Mouse (Mus musculus) C2C12 (cell line): ENCODE data around the gene Tmem120a. TPM values are rescaled to one million over a fixed set of nuclear protein-coding genes. Genes with fewer than 3 reads are reported as not detected.
A peak's percentile ranks its signal among the peaks of the same experiment; 100 is the strongest.

ENCODE experiments used
- H3K27me3 ChIP-seq: one replicate; pipeline ENCODE4 v1.6.1; 2011; ENCODE audit not compliant: control insufficient read depth, insufficient read depth, insufficient read length
- H3K36me3 ChIP-seq: one replicate; pipeline ENCODE4 v1.6.1; 2011; ENCODE audit not compliant: control insufficient read depth, insufficient read depth
- H3K4me3 ChIP-seq: one replicate; pipeline ENCODE4 v1.5.1; 2011; ENCODE audit warnings: mild to moderate bottlenecking, control low read depth; ENCODE audit not compliant: poor library complexity, insufficient read depth, severe bottlenecking
- H3K79me2 ChIP-seq: one replicate; pipeline ENCODE4 v1.6.1; 2011; ENCODE audit not compliant: control insufficient read depth, insufficient read depth
- H3K79me3 ChIP-seq: one replicate; pipeline ENCODE4 v1.6.1; 2011; ENCODE audit warnings: low read depth, control low read depth
- H3ac ChIP-seq: one replicate; pipeline ENCODE3; 2011; ENCODE audit warnings: low read depth; ENCODE audit not compliant: control insufficient read depth, insufficient read length
- CEBPB ChIP-seq: IDR thresholded peaks from one replicate; pipeline ENCODE4 v1.6.1; 2011; ENCODE audit warnings: low read depth, mild to moderate bottlenecking, control low read depth, moderate library complexity
- CTCF ChIP-seq: IDR thresholded peaks from one replicate; pipeline ENCODE4 v1.5.1; 2011; ENCODE audit not compliant: control insufficient read depth, insufficient read depth, insufficient read length
- FOSL1 ChIP-seq: IDR thresholded peaks from one replicate; pipeline ENCODE4 v1.8.0; 2011; ENCODE audit warnings: mild to moderate bottlenecking, low read length; ENCODE audit not compliant: poor library complexity, insufficient read depth, severe bottlenecking
- MAX ChIP-seq: IDR thresholded peaks from one replicate; pipeline ENCODE4 v1.6.1; 2011; ENCODE audit warnings: mild to moderate bottlenecking, control low read depth
- MYOD1 ChIP-seq: IDR thresholded peaks from one replicate; pipeline ENCODE4 v1.6.1; 2011; ENCODE audit warnings: low read depth; ENCODE audit not compliant: control insufficient read depth, insufficient read length
- MYOG ChIP-seq: IDR thresholded peaks from one replicate; pipeline ENCODE4 v1.6.1; 2011; ENCODE audit not compliant: control insufficient read depth, insufficient read length; ENCODE audit errors: extremely low read depth
- USF1 ChIP-seq: IDR thresholded peaks from one replicate; pipeline ENCODE4 v1.6.1; 2011; ENCODE audit warnings: low read depth, mild to moderate bottlenecking, control low read depth, moderate library complexity
- polyA plus RNA-seq: library from polyadenylated mRNA; unstranded; fragments of >200 nt; fragmentation: generic; extraction: Trizol; gene quantifications from one replicate; pipeline ENCODE4 v1.2.1, GENCODE M21; 2012; ENCODE audit warnings: missing spikeins

The Tmem120a gene
- polyA plus RNA-seq, 1 experiment, result 75.2 TPM

DNA sequence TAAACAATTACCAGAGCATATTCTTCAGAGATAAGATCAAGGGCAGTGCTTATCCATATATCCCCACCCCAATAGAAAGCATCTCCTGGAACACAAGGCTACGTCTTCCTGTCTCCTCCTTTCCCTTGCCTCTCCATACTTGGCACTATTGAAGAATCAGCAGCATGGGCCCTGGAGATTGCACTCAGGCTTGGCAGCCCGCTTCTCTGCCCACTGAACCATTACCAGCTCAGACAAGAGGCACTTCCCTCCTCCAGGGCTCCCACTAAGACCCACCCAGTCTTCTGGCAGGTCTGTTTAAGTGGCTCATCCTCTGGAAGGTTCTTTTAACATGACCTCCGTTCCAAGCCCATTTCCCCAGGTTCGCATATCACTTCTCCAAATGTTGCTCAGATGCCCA lies 32.3 kb upstream of the Tmem120a start:
- Histone ChIP-seq H3K79me3 (peaks cover 29% of the 10 kb centered on the region), H3K36me3 (peaks cover 1% of the 10 kb centered on the region), H3ac (no peak overlapping the region), H3K79me2 (peaks cover 32% of the 10 kb centered on the region), H3K4me3 (no peak overlapping the region), H3K27me3 (no peaks in the 10 kb centered on the region)
- TF ChIP-seq MYOD1 (no peak), FOSL1 (no peak), MAX (no peak), CEBPB (no peak), CTCF (no peak), MYOG (no peak), USF1 (no peak)

DNA sequence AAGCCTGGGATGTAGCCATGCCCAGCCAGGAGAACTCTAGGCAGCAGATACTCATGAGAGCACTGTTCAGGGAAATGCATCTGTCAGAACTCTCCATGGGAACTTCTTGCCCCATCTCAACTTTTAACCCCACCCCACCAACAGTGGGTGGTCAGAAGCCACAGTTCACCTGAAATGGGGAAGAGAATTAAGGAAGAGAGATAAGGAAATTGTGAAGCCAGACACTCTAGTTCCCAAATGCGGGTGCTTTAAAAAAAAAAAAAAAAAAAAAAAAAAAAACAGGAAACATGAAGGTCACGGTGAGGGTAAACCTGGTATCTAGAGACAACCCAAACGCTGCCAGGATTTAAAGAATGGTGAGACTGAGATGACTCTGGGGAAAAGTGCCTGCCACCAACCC lies 28.3 kb upstream of the Tmem120a start:
- Histone ChIP-seq H3K4me3 (no peak overlapping the region), H3ac (no peak overlapping the region), H3K79me2 (no peaks in the 10 kb centered on the region), H3K36me3 (no peaks in the 10 kb centered on the region), H3K27me3 (peaks cover 9% of the 10 kb centered on the region), H3K79me3 (no peaks in the 10 kb centered on the region)
- no peak for TF ChIP-seq CTCF
- TF ChIP-seq MYOD1, result no peak
- TF ChIP-seq CEBPB, result no peak
- no peak for TF ChIP-seq MAX
- no peak for TF ChIP-seq USF1
- no peak for TF ChIP-seq FOSL1
- TF ChIP-seq MYOG, result no peak

DNA sequence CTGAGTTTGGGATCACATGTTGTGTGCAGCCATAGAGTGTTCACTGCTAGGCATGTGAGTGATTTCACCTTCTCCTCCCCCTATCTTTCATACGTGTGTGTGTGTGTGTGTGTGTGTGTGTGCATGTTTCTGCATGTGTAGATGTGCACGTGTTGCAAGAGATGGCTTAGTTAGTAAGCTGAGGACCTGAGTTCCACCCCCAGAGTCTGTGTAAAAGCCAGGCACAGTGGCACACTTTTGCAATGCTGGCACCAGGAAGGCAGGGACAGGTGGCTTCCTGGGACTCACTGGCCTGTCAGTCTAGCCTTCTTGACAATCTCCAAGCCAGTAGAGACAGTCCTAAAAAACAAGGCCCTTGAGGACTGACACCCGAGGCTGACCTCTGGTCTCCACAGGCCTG lies 20.7 kb upstream of the Tmem120a start:
- H3K4me3 ChIP-seq, result no peak overlapping the region
- no peak for TF ChIP-seq CEBPB
- no peak for TF ChIP-seq USF1
- TF ChIP-seq MAX, result no peak
- H3K79me2 ChIP-seq, result no peaks in the 10 kb centered on the region
- H3K79me3 ChIP-seq, result no peaks in the 10 kb centered on the region
- H3ac ChIP-seq, result no peak overlapping the region
- no peaks in the 10 kb centered on the region for H3K36me3 ChIP-seq
- peaks cover 5% of the 10 kb centered on the region for H3K27me3 ChIP-seq

DNA sequence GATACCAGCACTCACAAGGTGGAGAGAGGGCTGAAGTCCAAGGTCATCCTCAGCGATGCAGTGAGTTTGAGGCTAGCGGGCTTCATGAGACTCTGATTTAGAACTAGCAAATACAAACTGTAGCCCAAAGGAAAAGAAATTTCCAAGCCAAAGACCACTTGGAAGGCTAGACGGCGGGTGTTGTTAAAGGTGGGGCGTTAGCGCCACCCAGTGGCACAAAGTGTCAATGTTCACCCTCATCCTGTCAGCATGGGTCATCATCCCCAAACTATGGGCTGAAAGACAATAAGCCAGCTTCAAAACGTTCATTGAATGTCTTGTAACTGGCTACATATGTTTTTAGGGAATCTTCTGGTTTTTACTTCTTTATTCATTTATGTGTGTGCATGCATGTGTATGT lies 19.3 kb upstream of the Tmem120a start:
- TF ChIP-seq CTCF (peak; percentile 84), MAX (no peak)
- Histone ChIP-seq H3K79me3 (no peaks in the 10 kb centered on the region), H3K4me3 (no peak overlapping the region), H3K36me3 (no peaks in the 10 kb centered on the region), H3K79me2 (no peaks in the 10 kb centered on the region), H3ac (no peak overlapping the region), H3K27me3 (peaks cover 3% of the 10 kb centered on the region)

DNA sequence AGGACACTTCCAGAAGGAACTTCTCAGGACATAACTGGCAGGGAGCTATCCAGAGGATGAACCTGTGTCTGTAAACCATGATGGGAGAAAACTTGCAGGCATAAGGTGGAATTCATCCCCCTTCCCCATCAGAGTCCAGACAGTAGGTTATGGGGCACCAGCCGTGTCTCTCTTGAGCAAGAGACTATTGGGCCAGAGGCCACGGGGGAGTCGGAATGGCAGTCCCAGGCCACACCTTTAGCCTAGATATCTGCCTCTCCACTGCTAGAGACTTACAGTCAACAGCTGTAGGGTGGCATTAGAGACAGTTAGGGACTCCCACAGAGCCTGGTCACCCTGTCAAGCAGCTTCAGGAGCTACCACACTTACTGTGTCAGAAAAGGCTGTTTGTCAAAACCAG lies 17.6 kb upstream of the Tmem120a start:
- no peaks in the 10 kb centered on the region for H3K27me3 ChIP-seq
- no peaks in the 10 kb centered on the region for H3K36me3 ChIP-seq

DNA sequence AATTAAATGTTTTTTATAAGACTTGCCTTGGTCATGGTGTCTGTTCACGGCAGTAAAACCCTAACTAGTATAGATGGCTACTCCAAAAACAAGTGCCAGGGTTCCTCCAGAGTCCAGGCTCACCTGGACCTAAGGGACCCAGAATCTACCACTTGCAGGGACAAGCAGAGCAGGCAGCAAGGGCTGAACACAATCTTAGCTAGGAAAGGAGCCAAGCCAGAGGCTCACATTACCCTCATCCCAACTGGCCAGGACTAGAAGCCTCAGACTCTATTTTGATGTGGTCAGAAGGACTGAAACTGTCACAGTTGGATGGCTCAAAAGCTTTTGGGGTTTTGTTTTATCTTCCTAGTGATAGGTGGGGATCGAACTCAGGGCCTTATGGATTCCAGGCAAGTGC lies 7.3 kb upstream of the Tmem120a start:
- H3K4me3 ChIP-seq, result no peak overlapping the region
- H3K36me3 ChIP-seq, result no peaks in the 10 kb centered on the region
- no peaks in the 10 kb centered on the region for H3K79me2 ChIP-seq
- H3K27me3 ChIP-seq, result no peaks in the 10 kb centered on the region
- no peak overlapping the region for H3ac ChIP-seq
- H3K79me3 ChIP-seq, result no peaks in the 10 kb centered on the region
- TF ChIP-seq MYOG (no peak), MYOD1 (no peak), CTCF (no peak), MAX (no peak), FOSL1 (no peak), CEBPB (no peak), USF1 (no peak)

More for the DNA sequence above, 17.6 kb upstream of the Tmem120a start:
- Histone ChIP-seq H3K4me3 (no peak overlapping the region), H3ac (no peak overlapping the region), H3K79me2 (no peaks in the 10 kb centered on the region), H3K79me3 (no peaks in the 10 kb centered on the region)
- TF ChIP-seq FOSL1, result no peak
- TF ChIP-seq CEBPB, result no peak
- no peak for TF ChIP-seq CTCF
- TF ChIP-seq MAX, result no peak
- no peak for TF ChIP-seq MYOG
- no peak for TF ChIP-seq USF1
- TF ChIP-seq MYOD1, result no peak
